Mouse (Mus musculus): ENCODE measurements around the gene Slc30a7. TPM values are rescaled to one million over a fixed set of nuclear protein-coding genes. Genes with fewer than 3 reads are reported as not detected.

Slc30a7 gene
- total RNA-seq (2014; rRNA removed) (20.4 and 21.8 TPM in 2 replicates), polyA plus RNA-seq (2015; fragmentation: Nextera tagmentation; extraction: Ambion mirVana) (10.1 and 12.6 TPM in 2 replicates)

GRCm38 (mm10) chr3:116006978-116007940, at the start of gene Slc30a7, which contains the start of gene Extl2:
Gene Slc30a7, minus strand, starts transcription at chr3:116007406.
Gene Extl2, plus strand, starts transcription at chr3:116007462.
- Histone ChIP-seq H3K9me3 (ENCODE audit: low read length) (no peaks in the 10 kb centered on the region), H3K4me1 (ENCODE audit: insufficient read depth, low read length) (peaks cover 13% of the 10 kb centered on the region; the same call in 1 of the 2 replicates), H3K27me3 (ENCODE audit: insufficient read depth, low read length) (no peaks in the 10 kb centered on the region), H3K4me2 (ENCODE audit: low read depth, low read length) (peak within 1 kb of the TSS; percentile 95), H3K36me3 (ENCODE audit: insufficient read depth, low read length) (no peaks in the 10 kb centered on the region), H3K9ac (replicated peaks; ENCODE audit: low read length) (peak within 1 kb of the TSS; percentile 87), H3K27ac (peak within 1 kb of the TSS; percentile 90), H3K4me3 (ENCODE audit: low read length) (peak within 1 kb of the TSS; percentile 89)
- peak; percentile 93 for ATAC-seq
- under 1% methylated on average over 63 of the region's 67 CpGs for WGBS
- peak; percentile 94 for DNase-seq (ENCODE audit: low spot score)
- no peak for TF ChIP-seq CTCF (IDR thresholded peaks at IDR 0.05; ENCODE audit: low read depth)

GRCm38 (mm10) chr3:116047034-116047433, 39.8 kb upstream of the Slc30a7 start:
- no peak overlapping the region for H3K4me2 ChIP-seq (ENCODE audit: low read depth, low read length)
- no peak overlapping the region for H3K4me3 ChIP-seq (ENCODE audit: low read length)
- H3K27ac ChIP-seq, result 0 out of 2 replicates have a peak overlapping the region, but pooled peaks have one; percentile 15
- no peaks in the 10 kb centered on the region for H3K27me3 ChIP-seq (ENCODE audit: insufficient read depth, low read length)
- WGBS, result 26% methylated on average over 5 of the region's 5 CpGs
- no peaks in the 10 kb centered on the region for H3K9me3 ChIP-seq (ENCODE audit: low read length)
- TF ChIP-seq CTCF (IDR thresholded peaks at IDR 0.05; ENCODE audit: low read depth), result no peak
- DNase-seq (ENCODE audit: low spot score) (peak; percentile 51), ATAC-seq (peak; percentile 51; the same call in 1 of the 2 replicates)
- H3K4me1 ChIP-seq (ENCODE audit: insufficient read depth, low read length), result peaks cover 4% of the 10 kb centered on the region; the same call in 1 of the 2 replicates
- H3K9ac ChIP-seq (replicated peaks; ENCODE audit: low read length), result no peak overlapping the region
- no peaks in the 10 kb centered on the region for H3K36me3 ChIP-seq (ENCODE audit: insufficient read depth, low read length)

GRCm38 (mm10) chr3:116046000-116046399, 38.8 kb upstream of the Slc30a7 start:
- H3K4me2 ChIP-seq (ENCODE audit: low read depth, low read length), result no peak overlapping the region
- DNase-seq (ENCODE audit: low spot score) (no peak), ATAC-seq (no peak)
- H3K36me3 ChIP-seq (ENCODE audit: insufficient read depth, low read length), result no peaks in the 10 kb centered on the region
- no peak; the same call in 1 of the 2 replicates for TF ChIP-seq CTCF (IDR thresholded peaks at IDR 0.05; ENCODE audit: low read depth)
- WGBS, result 71% methylated on average over 2 of the region's 2 CpGs
- no peak overlapping the region for H3K27ac ChIP-seq
- H3K4me3 ChIP-seq (ENCODE audit: low read length), result no peak overlapping the region
- peaks cover 4% of the 10 kb centered on the region; the same call in 1 of the 2 replicates for H3K4me1 ChIP-seq (ENCODE audit: insufficient read depth, low read length)
- H3K9me3 ChIP-seq (ENCODE audit: low read length), result no peaks in the 10 kb centered on the region
- H3K27me3 ChIP-seq (ENCODE audit: insufficient read depth, low read length), result no peaks in the 10 kb centered on the region
- H3K9ac ChIP-seq (replicated peaks; ENCODE audit: low read length), result no peak overlapping the region

GRCm38 (mm10) chr3:116040776-116041175, 33.6 kb upstream of the Slc30a7 start:
- 0 out of 2 replicates have a peak, but pooled peaks have one; percentile 21 for ATAC-seq
- 72% methylated on average over 3 of the region's 3 CpGs for WGBS
- DNase-seq (ENCODE audit: low spot score), result peak; percentile 60
- no peaks in the 10 kb centered on the region for H3K4me1 ChIP-seq (ENCODE audit: insufficient read depth, low read length)
- peak; percentile 67 for TF ChIP-seq CTCF (IDR thresholded peaks at IDR 0.05; ENCODE audit: low read depth)
- H3K9me3 ChIP-seq (ENCODE audit: low read length), result no peaks in the 10 kb centered on the region
- no peak overlapping the region for H3K4me2 ChIP-seq (ENCODE audit: low read depth, low read length)
- no peaks in the 10 kb centered on the region for H3K36me3 ChIP-seq (ENCODE audit: insufficient read depth, low read length)
- no peak overlapping the region for H3K9ac ChIP-seq (replicated peaks; ENCODE audit: low read length)
- no peaks in the 10 kb centered on the region for H3K27me3 ChIP-seq (ENCODE audit: insufficient read depth, low read length)
- H3K4me3 ChIP-seq (ENCODE audit: low read length), result no peak overlapping the region
- no peak overlapping the region for H3K27ac ChIP-seq

GRCm38 (mm10) chr3:116033871-116034222, 26.6 kb upstream of the Slc30a7 start:
- DNase-seq (ENCODE audit: low spot score) (peak; percentile 87), ATAC-seq (peak; percentile 19; the same call in 1 of the 2 replicates)
- Histone ChIP-seq H3K9me3 (ENCODE audit: low read length) (no peaks in the 10 kb centered on the region), H3K36me3 (ENCODE audit: insufficient read depth, low read length) (no peaks in the 10 kb centered on the region), H3K4me2 (ENCODE audit: low read depth, low read length) (no peak overlapping the region), H3K4me1 (ENCODE audit: insufficient read depth, low read length) (no peaks in the 10 kb centered on the region), H3K9ac (replicated peaks; ENCODE audit: low read length) (no peak overlapping the region), H3K4me3 (ENCODE audit: low read length) (no peak overlapping the region), H3K27me3 (ENCODE audit: insufficient read depth, low read length) (no peaks in the 10 kb centered on the region), H3K27ac (no peak overlapping the region)
- peak; percentile 85 for TF ChIP-seq CTCF (IDR thresholded peaks at IDR 0.05; ENCODE audit: low read depth)
- 60% methylated on average over 3 of the region's 3 CpGs for WGBS

GRCm38 (mm10) chr3:116033218-116033870, 26.1 kb upstream of the Slc30a7 start:
- WGBS, result 48% methylated on average over 6 of the region's 6 CpGs
- Histone ChIP-seq H3K27me3 (ENCODE audit: insufficient read depth, low read length) (no peaks in the 10 kb centered on the region), H3K4me3 (ENCODE audit: low read length) (no peak overlapping the region), H3K4me1 (ENCODE audit: insufficient read depth, low read length) (no peaks in the 10 kb centered on the region), H3K36me3 (ENCODE audit: insufficient read depth, low read length) (no peaks in the 10 kb centered on the region), H3K9ac (replicated peaks; ENCODE audit: low read length) (no peak overlapping the region), H3K27ac (no peak overlapping the region), H3K4me2 (ENCODE audit: low read depth, low read length) (no peak overlapping the region), H3K9me3 (ENCODE audit: low read length) (no peaks in the 10 kb centered on the region)
- ATAC-seq (peak; percentile 25; the same call in 1 of the 2 replicates), DNase-seq (ENCODE audit: low spot score) (no peak)
- TF ChIP-seq CTCF (IDR thresholded peaks at IDR 0.05; ENCODE audit: low read depth), result no peak
